Mouse (Mus musculus) cerebellum, adult 9-11 months (tissue): Measurements from ENCODE around the gene Agbl5.

Experiments
- DNase-seq: peaks from one replicate; pipeline ENCODE4 v3.0.0; 2022

The Agbl5 gene

DNA sequence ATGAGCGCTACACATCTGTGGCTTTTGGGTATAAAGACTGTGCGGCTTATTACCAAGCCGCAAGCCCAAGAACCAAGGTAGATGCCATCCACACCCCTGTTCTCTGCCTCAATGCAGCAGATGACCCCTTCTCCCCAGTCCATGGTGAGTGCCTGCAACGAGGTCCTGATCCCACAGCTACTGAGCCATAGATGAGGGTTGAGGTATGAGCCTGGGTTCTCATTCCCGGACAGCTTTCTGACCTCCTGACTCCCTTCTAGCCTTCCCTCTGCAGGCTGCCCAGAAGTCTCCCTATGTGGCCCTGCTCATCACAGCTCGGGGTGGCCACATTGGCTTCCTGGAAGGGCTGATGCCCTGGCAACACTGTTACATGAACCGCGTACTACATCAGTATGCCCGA is 66.1 kb downstream of the Agbl5 start:
- no peak for DNase-seq

- DNase-seq, result peak; percentile 32
Observed at GRCm38 (mm10) chr5:30955751-30956150, 67.3 kb downstream of the Agbl5 start.
